Mouse (Mus musculus) ovary, postnatal 36 days (tissue): ENCODE measurements around the gene Wnt7a.

Experiments used
- DNase-seq: peaks from one replicate; pipeline ENCODE4 v3.0.0; 2022; ENCODE audit warnings: low spot score, mixed read lengths

Gene Wnt7a

DNA sequence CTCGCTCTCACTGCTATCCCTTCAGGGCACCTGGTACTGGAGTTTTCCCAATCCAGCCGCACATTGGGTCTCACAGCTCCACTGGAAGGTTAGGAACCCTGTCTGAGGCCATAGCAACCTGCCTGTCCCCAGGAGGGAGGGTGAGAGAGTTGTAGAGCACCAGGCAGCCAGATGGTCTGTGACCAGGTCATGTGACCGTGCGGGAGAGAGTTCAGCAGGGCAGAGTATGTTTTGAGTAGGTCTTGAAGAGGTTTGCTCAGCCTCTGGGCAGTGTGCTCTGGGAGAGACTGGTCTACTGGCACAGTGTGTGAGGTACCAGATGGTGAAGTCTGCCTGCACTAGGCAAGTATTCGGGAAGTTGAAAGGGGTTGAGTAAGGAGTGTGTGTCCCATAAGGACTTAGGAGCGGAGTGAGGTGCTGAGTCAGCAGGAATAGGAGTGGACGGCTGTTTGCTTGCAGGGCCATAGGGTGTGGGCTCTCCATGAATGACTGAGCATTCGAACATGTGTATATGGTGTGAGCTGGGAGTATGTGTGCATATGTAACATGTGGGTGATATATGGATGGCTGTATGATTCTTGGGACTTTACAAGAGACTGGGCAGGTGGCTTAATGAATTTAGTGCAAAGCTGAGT, 71.4 kb downstream of the Wnt7a start:
- peak; percentile 0 for DNase-seq

DNA sequence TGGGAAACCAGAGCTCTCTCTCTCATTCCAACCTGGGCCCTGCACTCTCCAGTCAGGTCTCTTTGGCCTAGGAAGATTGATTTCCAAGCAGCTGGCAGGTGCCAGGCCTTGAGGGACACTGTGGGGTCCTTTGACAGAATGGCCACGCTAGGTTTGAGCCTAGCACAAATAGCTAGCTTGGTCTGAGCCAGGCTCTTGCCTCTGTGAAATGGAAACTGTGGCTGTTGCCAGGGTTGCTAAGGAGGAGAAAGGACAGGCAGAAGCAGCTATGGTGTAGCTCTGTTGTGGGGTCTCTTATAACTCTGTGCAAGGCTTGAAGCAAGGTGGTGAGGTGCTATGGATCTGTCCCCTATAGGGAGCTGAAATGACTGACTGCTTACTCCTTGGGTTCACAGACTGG, 75.7 kb downstream of the Wnt7a start:
- no peak for DNase-seq

- no peak for DNase-seq
Observed at GRCm38 (mm10) chr6:91331886-91332285, 79.3 kb downstream of the Wnt7a start.

GRCm38 (mm10) chr6:91325556-91325955, 85.6 kb downstream of the Wnt7a start:
- DNase-seq = peak; percentile 1

- DNase-seq = peak; percentile 0
Observed at GRCm38 (mm10) chr6:91324752-91325151, 86.4 kb downstream of the Wnt7a start.

GRCm38 (mm10) chr6:91322001-91322772, 89.0 kb downstream of the Wnt7a start:
- DNase-seq = no peak
